Mouse (Mus musculus) mouse embryonic stem cell (cell line): ENCODE measurements around the gene Wfs1.
"Not testable (repeated sequence)": the region's sequence is repeated elsewhere in the genome, so short reads cannot be mapped to it uniquely, and the experiment has no call there.

Source experiments
- in situ Hi-C, 2 experiments: fragments of 300-500 bp; cut with MboI; formaldehyde crosslinking; loops; 1 replicate in 1 of 2; 3 replicates in 1 of 2; pipeline ENCODE4 v1.14.3; 2019 to 2020; ENCODE audit warnings: low sequenced_read_pairs in 2 of 2, low pct_unique_long_range_greater_than_20kb in 1 of 2, mixed read lengths in 1 of 2; ENCODE audit not compliant: unreplicated experiment in 1 of 2

The Wfs1 gene

GRCm38 (mm10) chr5:36988781-36989624 lies at the start of gene Wfs1:
Gene Wfs1, minus strand, starts transcription at chr5:36989205.
- in situ Hi-C loops, result no loop called here

- in situ Hi-C loops, result no loop called here
Observed at GRCm38 (mm10) chr5:37036884-37037283, 47.9 kb upstream of the Wfs1 start.

GRCm38 (mm10) chr5:37035896-37036295 lies 46.9 kb upstream of the Wfs1 start:
- in situ Hi-C loops, result no loop called here

GRCm38 (mm10) chr5:37035192-37035591 lies 46.2 kb upstream of the Wfs1 start:
- in situ Hi-C loops, result no loop called here

GRCm38 (mm10) chr5:37030753-37031152 lies 41.7 kb upstream of the Wfs1 start:
- in situ Hi-C loops, result no loop called here

GRCm38 (mm10) chr5:37029326-37029905 lies 40.4 kb upstream of the Wfs1 start:
- in situ Hi-C loops, result no loop called here

- in situ Hi-C loops, result no loop called here
Observed at GRCm38 (mm10) chr5:37028486-37029311, 39.7 kb upstream of the Wfs1 start.

GRCm38 (mm10) chr5:37028104-37028485 lies 39.1 kb upstream of the Wfs1 start:
- in situ Hi-C loops, result no loop called here

- in situ Hi-C loops, result no loop called here
Observed at GRCm38 (mm10) chr5:37027701-37028100, 38.7 kb upstream of the Wfs1 start.

- in situ Hi-C loops, result no loop called here
Observed at GRCm38 (mm10) chr5:37017222-37017621, 28.2 kb upstream of the Wfs1 start.

- in situ Hi-C loops, result no loop called here
Observed at GRCm38 (mm10) chr5:37015612-37016310, 26.8 kb upstream of the Wfs1 start.

GRCm38 (mm10) chr5:37010666-37011317 lies 21.8 kb upstream of the Wfs1 start:
- in situ Hi-C loops, result no loop called here

- in situ Hi-C loops, result not testable (repeated sequence)
Observed at GRCm38 (mm10) chr5:37009761-37010160, 20.8 kb upstream of the Wfs1 start.

- in situ Hi-C loops, result no loop called here
Observed at GRCm38 (mm10) chr5:37002001-37002400, 13.0 kb upstream of the Wfs1 start.

GRCm38 (mm10) chr5:37001002-37001401 lies 12.0 kb upstream of the Wfs1 start:
- in situ Hi-C loops, result no loop called here

- in situ Hi-C loops, result no loop called here
Observed at GRCm38 (mm10) chr5:36997996-36998395, 9.0 kb upstream of the Wfs1 start.

GRCm38 (mm10) chr5:36996410-36996809 lies 7.4 kb upstream of the Wfs1 start:
- in situ Hi-C loops, result no loop called here

GRCm38 (mm10) chr5:36990631-36991350 lies 1.8 kb upstream of the Wfs1 start:
- in situ Hi-C loops, result no loop called here
